Mouse (Mus musculus) MN1 (cell line): ENCODE results near the gene Atp2b1.

Source experiments
- DNase-seq: peaks from one replicate; pipeline ENCODE4 v3.0.0-alpha.2; 2016; ENCODE audit warnings: low spot score

Gene Atp2b1

GRCm38 (mm10) chr10:99033830-99034828 lies 119.9 kb downstream of the Atp2b1 start:
- no peak for DNase-seq

- no peak for DNase-seq
These were observed 123.2 kb downstream of the Atp2b1 start for GRCm38 (mm10) chr10:99037185-99038065.

- DNase-seq, result no peak
These were observed 124.7 kb downstream of the Atp2b1 start for GRCm38 (mm10) chr10:99038866-99039265.

- DNase-seq, result no peak
These were observed 126.0 kb downstream of the Atp2b1 start for GRCm38 (mm10) chr10:99040171-99040570.

- no peak for DNase-seq
These were observed 132.7 kb downstream of the Atp2b1 start for GRCm38 (mm10) chr10:99046756-99047550.

- no peak for DNase-seq
These were observed 133.3 kb downstream of the Atp2b1 start for GRCm38 (mm10) chr10:99047551-99047940.

- DNase-seq, result no peak
These were observed 135.9 kb downstream of the Atp2b1 start for GRCm38 (mm10) chr10:99050093-99050492.

- DNase-seq, result no peak
These were observed 138.9 kb downstream of the Atp2b1 start for GRCm38 (mm10) chr10:99053111-99053510.

GRCm38 (mm10) chr10:99060588-99060987 lies 146.4 kb downstream of the Atp2b1 start:
- DNase-seq, result no peak

GRCm38 (mm10) chr10:99061418-99061817 lies 147.2 kb downstream of the Atp2b1 start:
- DNase-seq, result no peak

- DNase-seq, result no peak
These were observed 148.3 kb downstream of the Atp2b1 start for GRCm38 (mm10) chr10:99062546-99062945.
